Mouse (Mus musculus) embryonic facial prominence, embryonic 12.5 days (tissue): ENCODE results near the gene Htr5b. TPM values are rescaled to one million over a fixed set of nuclear protein-coding genes. Genes with fewer than 3 reads are reported as not detected.

Source experiments
- ATAC-seq: fragments of 200-750 bp; cut with Nextera tagmentation; 2 replicates; pipeline ENCODE4 v1.8.0; 2017; ENCODE audit not compliant: insufficient number of reproducible peaks, insufficient read depth, low FRiP score, low TSS enrichment
- H3K27ac ChIP-seq: fragments of 300-500 bp; sonication (generic); 2 replicates; pipeline ENCODE4 v1.5.1; 2016; ENCODE audit warnings: mild to moderate bottlenecking
- H3K27me3 ChIP-seq: fragments of 300-500 bp; sonication (generic); 2 replicates; pipeline ENCODE4 v1.6.1; 2016; ENCODE audit warnings: mild to moderate bottlenecking, moderate library complexity
- H3K36me3 ChIP-seq: fragments of 300-500 bp; sonication (generic); 2 replicates; pipeline ENCODE4 v1.6.1; 2016; ENCODE audit warnings: mild to moderate bottlenecking
- H3K4me1 ChIP-seq: fragments of 300-500 bp; sonication (generic); 2 replicates; pipeline ENCODE4 v1.6.1; 2016
- H3K4me2 ChIP-seq: fragments of 300-500 bp; sonication (generic); replicated peaks from 2 replicates; pipeline ENCODE4 v1.6.1; 2016; ENCODE audit warnings: mild to moderate bottlenecking, moderate library complexity
- H3K4me3 ChIP-seq: fragments of 300-500 bp; sonication (generic); 2 replicates; pipeline ENCODE4 v1.5.1; 2016; ENCODE audit warnings: mild to moderate bottlenecking
- H3K9ac ChIP-seq: fragments of 300-500 bp; sonication (generic); 2 replicates; pipeline ENCODE4 v1.6.1; 2016; ENCODE audit warnings: mild to moderate bottlenecking, moderate library complexity
- H3K9me3 ChIP-seq: fragments of 300-500 bp; sonication (generic); 2 replicates; pipeline ENCODE4 v1.6.1; 2016; ENCODE audit warnings: mild to moderate bottlenecking, moderate library complexity
- WGBS: fragments of 180-500 bp; shearing (Covaris S2); methylation state at CpG from one replicate; pipeline ENCODE4 v1.1.7; 2016; 5-methylcytosine and 5-hydroxymethylcytosine counted together
- polyA plus RNA-seq: library from polyadenylated mRNA; unstranded; fragments of >200 nt; fragmentation: Nextera tagmentation; extraction: Ambion mirVana; gene quantifications from 2 replicates; pipeline ENCODE4 v1.2.1, GENCODE M21; 2016

Htr5b gene
- polyA plus RNA-seq, 1 experiment from 2014 or later, result 0.35 TPM

DNA sequence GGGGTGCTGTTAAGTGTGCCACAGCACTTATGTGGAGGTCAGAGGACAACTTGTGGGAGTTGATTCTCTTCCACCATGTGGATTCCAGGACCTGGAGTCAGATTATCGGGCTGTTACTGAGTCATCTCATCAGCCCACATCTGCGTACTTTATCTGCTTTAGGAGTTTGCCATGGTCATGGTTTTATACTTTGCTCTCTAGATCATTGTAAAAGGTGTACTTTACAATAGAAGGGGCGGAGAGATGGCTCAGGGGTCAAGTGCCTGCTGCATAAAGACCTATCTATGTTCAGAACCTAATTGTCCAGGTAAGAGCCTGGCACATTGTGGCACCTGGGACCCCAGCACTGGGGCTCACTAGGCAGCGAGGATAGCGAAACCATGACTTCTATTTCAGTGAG is 48.9 kb downstream of the Htr5b start:
- Histone ChIP-seq H3K9ac (no peak overlapping the region), H3K4me1 (no peaks in the 10 kb centered on the region), H3K4me3 (no peak overlapping the region), H3K9me3 (no peaks in the 10 kb centered on the region), H3K27ac (no peak overlapping the region), H3K4me2 (no peak overlapping the region), H3K36me3 (peaks cover 62% of the 10 kb centered on the region), H3K27me3 (no peaks in the 10 kb centered on the region)
- ATAC-seq, result no peak
- WGBS, result 95% methylated on average over 5 of the region's 5 CpGs

GRCm38 (mm10) chr1:121478284-121478980 is 49.8 kb downstream of the Htr5b start:
- H3K4me3 ChIP-seq, result no peak overlapping the region
- no peak overlapping the region for H3K27ac ChIP-seq
- H3K27me3 ChIP-seq, result no peaks in the 10 kb centered on the region
- 84% methylated on average over 12 of the region's 12 CpGs for WGBS
- H3K4me2 ChIP-seq, result no peak overlapping the region
- 0 out of 2 replicates have a peak, but pooled peaks have one; percentile 4 for ATAC-seq
- H3K9ac ChIP-seq, result no peak overlapping the region
- no peaks in the 10 kb centered on the region for H3K9me3 ChIP-seq
- no peaks in the 10 kb centered on the region for H3K4me1 ChIP-seq
- H3K36me3 ChIP-seq, result peaks cover 61% of the 10 kb centered on the region

DNA sequence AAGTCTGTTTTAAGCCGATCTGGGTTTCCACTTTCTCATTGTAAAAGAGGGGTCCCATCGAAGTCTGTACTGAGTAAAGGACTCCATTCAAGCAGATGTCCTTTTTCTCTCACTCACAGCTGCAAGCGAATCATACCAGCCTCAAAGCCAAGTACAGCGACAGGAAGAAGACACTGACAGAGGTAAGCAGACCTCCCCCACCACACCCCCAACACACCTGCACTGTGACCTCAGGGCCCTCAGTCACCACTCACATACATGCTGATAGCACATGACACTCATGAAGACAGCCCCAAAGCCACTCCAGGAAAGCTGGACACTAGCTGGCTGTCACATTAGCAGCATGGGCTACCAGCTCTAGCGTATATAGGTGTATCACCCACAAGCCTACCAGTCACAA is 50.5 kb downstream of the Htr5b start:
- no peak for ATAC-seq
- H3K9ac ChIP-seq, result no peak overlapping the region
- H3K4me1 ChIP-seq, result no peaks in the 10 kb centered on the region
- no peaks in the 10 kb centered on the region for H3K9me3 ChIP-seq
- 97% methylated on average over 5 of the region's 5 CpGs for WGBS
- no peaks in the 10 kb centered on the region for H3K27me3 ChIP-seq
- no peak overlapping the region for H3K4me3 ChIP-seq
- peaks cover 54% of the 10 kb centered on the region for H3K36me3 ChIP-seq
- H3K4me2 ChIP-seq, result no peak overlapping the region
- H3K27ac ChIP-seq, result no peak overlapping the region

DNA sequence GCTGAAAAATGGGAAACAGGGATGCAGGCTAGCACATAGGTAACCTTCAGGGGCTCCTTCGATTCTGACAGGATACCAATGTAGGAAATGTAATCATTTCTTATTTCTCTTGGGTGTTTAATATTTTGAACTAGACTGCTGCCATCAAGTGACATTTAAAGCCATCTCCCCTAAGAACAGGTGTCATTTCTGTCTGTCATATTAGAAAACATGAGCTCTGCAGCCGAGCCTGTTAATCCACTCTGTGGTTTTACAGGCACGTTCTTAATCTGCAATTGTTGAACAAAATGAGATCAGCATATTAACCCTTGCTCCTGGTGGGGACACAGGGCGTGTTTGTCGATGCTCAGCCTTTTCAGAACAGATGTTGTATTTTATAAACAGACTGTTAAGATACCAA is 56.8 kb downstream of the Htr5b start:
- no peak overlapping the region for H3K4me3 ChIP-seq
- no peak overlapping the region for H3K27ac ChIP-seq
- no peak for ATAC-seq
- no peak overlapping the region for H3K9ac ChIP-seq
- no peaks in the 10 kb centered on the region for H3K4me1 ChIP-seq
- WGBS, result 72% methylated on average over 5 of the region's 5 CpGs
- H3K36me3 ChIP-seq, result peaks cover 27% of the 10 kb centered on the region; the same call in 1 of the 2 replicates
- H3K27me3 ChIP-seq, result no peaks in the 10 kb centered on the region
- no peak overlapping the region for H3K4me2 ChIP-seq
- no peaks in the 10 kb centered on the region for H3K9me3 ChIP-seq

DNA sequence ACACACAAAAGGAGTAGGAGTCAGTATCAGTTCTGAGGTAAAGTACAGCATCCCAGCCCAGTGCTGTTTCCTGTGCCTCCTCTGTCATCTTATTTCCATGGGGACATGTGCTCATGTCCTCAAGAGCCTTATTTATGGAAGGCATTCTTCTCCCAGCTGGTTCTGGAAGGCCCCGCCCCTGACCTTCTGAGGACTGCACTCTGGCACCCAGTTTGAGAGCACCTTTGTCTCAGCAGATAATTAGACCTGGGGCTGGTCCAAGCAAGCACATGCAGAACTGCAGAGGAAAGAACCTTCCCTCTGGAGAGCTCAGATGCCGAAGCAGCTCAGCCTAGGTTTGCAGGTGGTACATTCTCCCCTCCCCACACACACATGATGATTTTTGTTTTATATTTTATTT is 60.0 kb downstream of the Htr5b start:
- H3K36me3 ChIP-seq, result peaks cover 26% of the 10 kb centered on the region; the same call in 1 of the 2 replicates
- H3K27ac ChIP-seq, result no peak overlapping the region
- WGBS, result 79% methylated on average over 2 of the region's 2 CpGs
- no peak overlapping the region for H3K4me3 ChIP-seq
- no peaks in the 10 kb centered on the region for H3K27me3 ChIP-seq
- H3K4me2 ChIP-seq, result no peak overlapping the region
- H3K9ac ChIP-seq, result no peak overlapping the region
- ATAC-seq, result no peak
- no peaks in the 10 kb centered on the region for H3K9me3 ChIP-seq
- H3K4me1 ChIP-seq, result no peaks in the 10 kb centered on the region

GRCm38 (mm10) chr1:121466276-121466675 is 62.0 kb downstream of the Htr5b start:
- peaks cover 36% of the 10 kb centered on the region; the same call in 1 of the 2 replicates for H3K36me3 ChIP-seq
- H3K4me2 ChIP-seq, result no peak overlapping the region
- 82% methylated on average over 3 of the region's 3 CpGs for WGBS
- no peak for ATAC-seq
- no peaks in the 10 kb centered on the region for H3K4me1 ChIP-seq
- H3K9ac ChIP-seq, result no peak overlapping the region
- H3K27me3 ChIP-seq, result no peaks in the 10 kb centered on the region
- H3K9me3 ChIP-seq, result no peaks in the 10 kb centered on the region
- H3K27ac ChIP-seq, result no peak overlapping the region
- H3K4me3 ChIP-seq, result no peak overlapping the region

- ATAC-seq, result no peak
- 87% methylated on average over 7 of the region's 7 CpGs for WGBS
- no peak overlapping the region for H3K27ac ChIP-seq
- H3K9me3 ChIP-seq, result no peaks in the 10 kb centered on the region
- H3K9ac ChIP-seq, result no peak overlapping the region
- H3K4me1 ChIP-seq, result no peaks in the 10 kb centered on the region
- H3K4me3 ChIP-seq, result no peak overlapping the region
- H3K36me3 ChIP-seq, result peaks cover 28% of the 10 kb centered on the region; the same call in 1 of the 2 replicates
- no peak overlapping the region for H3K4me2 ChIP-seq
- no peaks in the 10 kb centered on the region for H3K27me3 ChIP-seq
Measured at GRCm38 (mm10) chr1:121463806-121464205, 64.5 kb downstream of the Htr5b start.

- H3K4me3 ChIP-seq, result no peak overlapping the region
- WGBS, result 63% methylated on average over 1 of the region's 1 CpGs
- no peaks in the 10 kb centered on the region for H3K9me3 ChIP-seq
- peaks cover 26% of the 10 kb centered on the region; the same call in 1 of the 2 replicates for H3K36me3 ChIP-seq
- no peak for ATAC-seq
- no peak overlapping the region for H3K4me2 ChIP-seq
- H3K4me1 ChIP-seq, result no peaks in the 10 kb centered on the region
- no peaks in the 10 kb centered on the region for H3K27me3 ChIP-seq
- no peak overlapping the region for H3K27ac ChIP-seq
- H3K9ac ChIP-seq, result no peak overlapping the region
Measured at GRCm38 (mm10) chr1:121462643-121463042, 65.6 kb downstream of the Htr5b start.

DNA sequence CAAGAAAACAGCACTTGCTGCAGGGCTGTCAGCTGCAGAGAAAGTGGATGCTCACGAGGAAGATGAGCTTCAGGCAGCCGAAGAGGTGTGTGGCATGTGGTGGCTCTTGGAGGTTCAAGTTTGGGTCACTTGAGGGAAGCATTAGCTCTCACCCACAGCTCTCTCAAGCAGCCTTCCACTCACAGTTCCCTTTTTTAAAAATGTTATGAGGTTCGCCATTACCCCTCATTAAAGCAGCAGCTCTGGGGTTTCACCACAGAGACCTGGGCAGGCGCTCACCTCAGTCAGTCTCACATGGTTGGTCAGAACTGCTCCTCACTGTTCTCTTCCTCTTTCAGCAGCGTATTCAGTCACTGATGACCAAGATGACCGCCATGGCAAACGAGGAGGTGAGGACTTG is 66.4 kb downstream of the Htr5b start:
- H3K27me3 ChIP-seq, result no peaks in the 10 kb centered on the region
- WGBS, result 84% methylated on average over 7 of the region's 7 CpGs
- no peak for ATAC-seq

DNA sequence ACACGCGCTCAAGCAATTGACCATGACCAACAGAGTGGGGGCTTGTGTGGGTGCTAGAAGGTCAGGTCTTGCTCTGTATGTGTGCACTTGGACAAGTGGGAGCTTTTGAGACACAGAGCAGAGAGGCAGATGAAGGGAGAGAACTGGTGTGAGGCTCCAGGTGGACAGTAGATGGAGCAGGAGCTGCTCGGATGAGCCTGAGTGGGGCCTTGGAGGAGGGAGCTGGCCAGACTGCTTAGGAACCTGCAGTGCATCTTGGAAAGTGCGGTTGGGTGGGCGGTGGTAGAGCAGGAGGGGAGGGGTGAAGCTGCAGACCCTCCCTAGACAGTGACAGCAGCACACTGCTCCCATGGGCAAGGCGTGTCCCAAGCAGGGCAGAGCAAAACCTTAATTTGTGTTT is 68.2 kb downstream of the Htr5b start:
- ATAC-seq, result 0 out of 2 replicates have a peak, but pooled peaks have one; percentile 28
- H3K4me2 ChIP-seq, result no peak overlapping the region
- no peaks in the 10 kb centered on the region for H3K4me1 ChIP-seq
- 65% methylated on average over 6 of the region's 6 CpGs for WGBS
- H3K27me3 ChIP-seq, result no peaks in the 10 kb centered on the region
- no peak overlapping the region for H3K9ac ChIP-seq
- H3K9me3 ChIP-seq, result no peaks in the 10 kb centered on the region
- H3K27ac ChIP-seq, result no peak overlapping the region
- H3K4me3 ChIP-seq, result no peak overlapping the region
- peaks cover 26% of the 10 kb centered on the region for H3K36me3 ChIP-seq

More for the DNA sequence above, 66.4 kb downstream of the Htr5b start:
- H3K36me3 ChIP-seq, result peaks cover 22% of the 10 kb centered on the region
- no peak overlapping the region for H3K4me2 ChIP-seq
- H3K9me3 ChIP-seq, result no peaks in the 10 kb centered on the region
- H3K4me1 ChIP-seq, result no peaks in the 10 kb centered on the region
- no peak overlapping the region for H3K4me3 ChIP-seq
- H3K27ac ChIP-seq, result no peak overlapping the region
- no peak overlapping the region for H3K9ac ChIP-seq
